Mouse (Mus musculus) liver, postnatal 0 days (tissue): ENCODE measurements at regions not wholly inside any gene's neighbourhood (a gene's known extent, or its start where the extent isn't known, plus 50 kb on each side); places are given as distances from the start of the nearest gene placed in this dataset.

Source experiments
- CTCF ChIP-seq: sonication (generic); IDR thresholded peaks from 2 replicates; pipeline ENCODE4 v1.5.1; 2016; ENCODE audit warnings: antibody characterized with exemption, low read depth
- EP300 ChIP-seq: IDR thresholded peaks from 2 replicates; pipeline ENCODE4 v1.6.1; 2016; ENCODE audit warnings: antibody characterized with exemption, low read depth, mild to moderate bottlenecking

DNA sequence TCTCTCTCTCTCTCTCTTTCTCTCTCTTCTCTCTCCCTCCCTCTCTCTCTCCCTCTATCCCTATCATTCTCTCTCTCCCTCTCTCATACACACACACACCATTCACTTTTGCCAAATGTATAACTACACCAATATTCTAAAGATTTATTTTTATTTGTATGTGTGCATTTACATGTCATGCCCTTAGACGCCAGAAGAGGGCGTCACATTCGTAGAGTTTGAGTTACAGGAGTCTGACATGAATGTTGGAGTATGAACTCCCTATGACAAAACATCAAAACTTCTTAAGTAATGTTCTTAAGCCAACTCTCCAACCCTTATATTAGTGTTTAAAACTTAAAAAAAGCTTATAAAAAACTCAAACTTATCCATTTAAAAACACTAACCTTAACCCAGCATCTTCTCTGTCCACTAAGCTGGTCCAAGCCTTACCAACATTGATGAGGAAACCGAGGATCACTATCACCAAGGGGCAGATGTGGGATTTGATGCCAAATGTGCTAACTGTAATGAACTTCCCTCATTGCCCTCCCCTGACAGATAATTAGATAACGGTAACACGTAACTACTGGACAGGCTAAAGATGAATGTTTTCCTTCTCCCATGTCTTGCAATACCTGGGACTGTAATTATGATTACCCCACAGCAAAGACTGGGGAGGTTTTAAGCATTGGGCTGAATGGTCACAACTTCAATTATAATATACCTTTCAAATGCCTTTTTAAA lies 176.7 kb downstream of the Tm2d1 start:
- TF ChIP-seq CTCF = peak; percentile 43
- TF ChIP-seq EP300 = no peak
